Mouse (Mus musculus): ENCODE measurements at regions not wholly inside any gene's neighbourhood (a gene's known extent, or its start where the extent isn't known, plus 50 kb on each side); places are given as distances from the start of the nearest gene placed in this dataset.

DNA sequence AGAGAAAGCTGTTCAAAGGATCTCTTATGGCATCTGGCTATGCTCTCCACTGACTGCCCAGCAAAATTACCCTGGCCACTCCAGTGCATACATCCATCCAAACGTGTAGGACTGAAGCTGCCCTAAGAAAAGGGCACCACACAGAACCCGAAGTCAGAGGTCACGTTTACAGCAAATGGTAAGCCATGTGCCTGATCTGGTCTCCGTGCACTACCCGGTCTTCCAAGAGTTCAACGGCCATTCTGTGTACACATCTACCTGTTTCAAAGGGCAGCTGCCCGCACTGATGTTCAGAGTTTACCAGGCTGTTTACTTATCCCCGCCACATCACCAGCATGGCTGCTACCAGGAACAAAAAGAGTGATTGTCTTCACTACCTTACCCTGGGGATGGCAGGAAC lies 84.4 kb upstream of the Alk start:
- Histone ChIP-seq H3ac (ENCODE audit: control insufficient read depth, insufficient read length, low read depth) (no peak overlapping the region), H3K36me3 (ENCODE audit: control insufficient read depth, insufficient read depth) (no peaks in the 10 kb centered on the region), H3K79me2 (ENCODE audit: control insufficient read depth, insufficient read depth) (no peaks in the 10 kb centered on the region), H3K27me3 (ENCODE audit: control insufficient read depth, insufficient read depth, insufficient read length) (peaks cover 16% of the 10 kb centered on the region), H3K79me3 (ENCODE audit: low read depth) (no peaks in the 10 kb centered on the region), H3K4me3 (ENCODE audit: insufficient read depth, poor library complexity, severe bottlenecking) (no peak overlapping the region)
- TF ChIP-seq CTCF (IDR thresholded peaks at IDR 0.05; ENCODE audit: control insufficient read depth, insufficient read depth, insufficient read length), result no peak
- TF ChIP-seq MYOD1 (IDR thresholded peaks at IDR 0.05; ENCODE audit: control insufficient read depth, insufficient read length, low read depth), result no peak
- no peak for TF ChIP-seq FOSL1 (IDR thresholded peaks at IDR 0.05; ENCODE audit: insufficient read depth, low read length, poor library complexity, severe bottlenecking)
- TF ChIP-seq MAX (IDR thresholded peaks at IDR 0.05), result no peak
- no peak for TF ChIP-seq USF1 (IDR thresholded peaks at IDR 0.05; ENCODE audit: low read depth)
- TF ChIP-seq CEBPB (IDR thresholded peaks at IDR 0.05; ENCODE audit: low read depth), result no peak
- no peak for TF ChIP-seq MYOG (IDR thresholded peaks at IDR 0.05; ENCODE audit: control insufficient read depth, extremely low read depth, insufficient read length)

DNA sequence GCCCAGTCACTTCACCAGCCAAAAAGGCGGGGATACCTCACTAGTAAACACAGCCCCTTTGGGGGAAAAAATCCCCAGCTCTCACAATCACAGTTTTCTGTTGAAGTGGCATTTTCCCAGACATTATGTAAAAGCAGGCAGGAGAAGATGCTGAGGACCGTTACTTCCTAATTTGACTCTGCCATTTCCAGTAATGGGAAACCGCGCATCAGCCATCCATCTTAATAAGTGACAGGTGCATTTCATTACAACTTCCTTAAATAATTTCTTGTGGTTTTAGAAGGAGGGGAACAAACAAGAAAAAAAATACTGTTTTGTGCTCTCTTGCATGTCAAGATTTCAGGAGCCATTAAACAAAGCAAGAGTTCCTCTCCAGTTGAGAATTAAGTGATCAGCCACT lies 70.2 kb upstream of the Alk start:
- H3K36me3 ChIP-seq (ENCODE audit: control insufficient read depth, insufficient read depth), result no peaks in the 10 kb centered on the region
- no peak overlapping the region for H3K4me3 ChIP-seq (ENCODE audit: insufficient read depth, poor library complexity, severe bottlenecking)
- H3K27me3 ChIP-seq (ENCODE audit: control insufficient read depth, insufficient read depth, insufficient read length), result no peaks in the 10 kb centered on the region
- TF ChIP-seq MAX (IDR thresholded peaks at IDR 0.05) (no peak), FOSL1 (IDR thresholded peaks at IDR 0.05; ENCODE audit: insufficient read depth, low read length, poor library complexity, severe bottlenecking) (no peak), MYOD1 (IDR thresholded peaks at IDR 0.05; ENCODE audit: control insufficient read depth, insufficient read length, low read depth) (no peak), USF1 (IDR thresholded peaks at IDR 0.05; ENCODE audit: low read depth) (no peak)
- H3K79me2 ChIP-seq (ENCODE audit: control insufficient read depth, insufficient read depth), result no peaks in the 10 kb centered on the region
- H3K79me3 ChIP-seq (ENCODE audit: low read depth), result no peaks in the 10 kb centered on the region
- no peak overlapping the region for H3ac ChIP-seq (ENCODE audit: control insufficient read depth, insufficient read length, low read depth)

DNA sequence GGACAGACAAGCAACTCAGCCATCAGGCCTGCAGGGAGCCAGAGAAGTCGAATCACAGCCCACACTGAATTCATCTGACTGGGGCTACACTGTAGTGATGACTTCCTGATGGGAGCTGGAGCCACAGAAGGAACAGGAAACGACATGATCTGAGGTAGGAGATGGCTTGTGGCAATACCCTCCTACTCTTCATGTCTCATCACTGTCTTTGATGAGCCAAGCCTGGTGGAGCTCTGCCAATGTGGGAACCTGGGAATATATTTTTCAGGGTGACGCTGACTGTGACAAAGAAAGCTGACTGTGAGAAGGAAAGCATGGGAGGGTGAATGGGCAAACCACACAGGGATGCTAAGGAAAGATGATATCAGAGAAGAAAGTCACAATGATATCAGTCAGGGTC lies 67.6 kb upstream of the Alk start:
- TF ChIP-seq USF1 (IDR thresholded peaks at IDR 0.05; ENCODE audit: low read depth) (no peak), CEBPB (IDR thresholded peaks at IDR 0.05; ENCODE audit: low read depth) (no peak), CTCF (IDR thresholded peaks at IDR 0.05; ENCODE audit: control insufficient read depth, insufficient read depth, insufficient read length) (no peak), MYOD1 (IDR thresholded peaks at IDR 0.05; ENCODE audit: control insufficient read depth, insufficient read length, low read depth) (no peak), MAX (IDR thresholded peaks at IDR 0.05) (no peak), FOSL1 (IDR thresholded peaks at IDR 0.05; ENCODE audit: insufficient read depth, low read length, poor library complexity, severe bottlenecking) (no peak), MYOG (IDR thresholded peaks at IDR 0.05; ENCODE audit: control insufficient read depth, extremely low read depth, insufficient read length) (no peak)
- no peaks in the 10 kb centered on the region for H3K27me3 ChIP-seq (ENCODE audit: control insufficient read depth, insufficient read depth, insufficient read length)
- H3ac ChIP-seq (ENCODE audit: control insufficient read depth, insufficient read length, low read depth), result no peak overlapping the region
- no peaks in the 10 kb centered on the region for H3K79me3 ChIP-seq (ENCODE audit: low read depth)
- H3K36me3 ChIP-seq (ENCODE audit: control insufficient read depth, insufficient read depth), result no peaks in the 10 kb centered on the region
- H3K4me3 ChIP-seq (ENCODE audit: insufficient read depth, poor library complexity, severe bottlenecking), result no peak overlapping the region
- H3K79me2 ChIP-seq (ENCODE audit: control insufficient read depth, insufficient read depth), result no peaks in the 10 kb centered on the region

DNA sequence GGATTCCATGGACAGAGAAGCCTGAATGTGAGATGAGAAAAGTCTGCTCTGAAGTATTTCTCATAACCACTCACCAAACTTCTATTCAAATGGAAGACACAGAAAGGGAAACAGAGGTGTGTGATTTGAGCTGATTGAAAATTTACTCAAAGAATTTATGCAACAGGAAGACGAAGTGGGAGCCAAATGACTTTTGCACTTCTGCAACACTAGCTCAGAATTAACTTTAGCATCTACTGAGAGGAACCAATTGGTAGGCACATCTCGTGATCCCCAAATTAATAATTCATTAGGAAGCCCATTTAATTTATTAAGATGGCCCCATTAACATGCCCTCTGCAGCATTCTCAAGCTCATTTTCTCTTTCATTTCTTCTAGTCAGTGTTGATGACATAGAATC lies 62.5 kb upstream of the Alk start:
- Histone ChIP-seq H3K79me3 (ENCODE audit: low read depth) (no peaks in the 10 kb centered on the region), H3K79me2 (ENCODE audit: control insufficient read depth, insufficient read depth) (no peaks in the 10 kb centered on the region), H3K4me3 (ENCODE audit: insufficient read depth, poor library complexity, severe bottlenecking) (no peak overlapping the region), H3ac (ENCODE audit: control insufficient read depth, insufficient read length, low read depth) (no peak overlapping the region), H3K36me3 (ENCODE audit: control insufficient read depth, insufficient read depth) (no peaks in the 10 kb centered on the region), H3K27me3 (ENCODE audit: control insufficient read depth, insufficient read depth, insufficient read length) (no peaks in the 10 kb centered on the region)
- TF ChIP-seq FOSL1 (IDR thresholded peaks at IDR 0.05; ENCODE audit: insufficient read depth, low read length, poor library complexity, severe bottlenecking) (no peak), CEBPB (IDR thresholded peaks at IDR 0.05; ENCODE audit: low read depth) (no peak), MYOG (IDR thresholded peaks at IDR 0.05; ENCODE audit: control insufficient read depth, extremely low read depth, insufficient read length) (no peak), CTCF (IDR thresholded peaks at IDR 0.05; ENCODE audit: control insufficient read depth, insufficient read depth, insufficient read length) (no peak), MYOD1 (IDR thresholded peaks at IDR 0.05; ENCODE audit: control insufficient read depth, insufficient read length, low read depth) (no peak), MAX (IDR thresholded peaks at IDR 0.05) (no peak), USF1 (IDR thresholded peaks at IDR 0.05; ENCODE audit: low read depth) (no peak)

DNA sequence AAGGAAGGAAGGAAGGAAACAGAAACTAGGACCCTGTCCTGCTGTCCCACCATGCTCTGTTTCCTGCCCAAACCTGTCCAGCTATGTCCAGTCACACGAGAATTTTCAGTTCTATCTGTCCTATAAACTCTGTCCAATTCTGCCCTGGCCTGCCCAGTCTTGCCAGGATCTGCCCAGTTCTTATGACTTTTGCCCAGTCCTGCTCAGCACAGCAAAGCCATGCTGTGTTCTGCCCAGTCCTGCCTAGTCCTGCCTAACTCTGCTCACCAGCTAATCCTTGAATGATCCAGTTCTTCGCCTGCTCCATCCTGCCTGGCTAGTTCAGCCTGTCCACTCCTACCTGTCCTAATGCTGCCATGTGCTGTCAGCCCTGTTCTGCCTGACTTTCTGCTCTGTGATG lies 57.3 kb upstream of the Alk start:
- Histone ChIP-seq H3K79me3 (ENCODE audit: low read depth) (no peaks in the 10 kb centered on the region), H3K27me3 (ENCODE audit: control insufficient read depth, insufficient read depth, insufficient read length) (no peaks in the 10 kb centered on the region), H3K4me3 (ENCODE audit: insufficient read depth, poor library complexity, severe bottlenecking) (no peak overlapping the region), H3K36me3 (ENCODE audit: control insufficient read depth, insufficient read depth) (no peaks in the 10 kb centered on the region), H3ac (ENCODE audit: control insufficient read depth, insufficient read length, low read depth) (no peak overlapping the region), H3K79me2 (ENCODE audit: control insufficient read depth, insufficient read depth) (no peaks in the 10 kb centered on the region)
- TF ChIP-seq MAX (IDR thresholded peaks at IDR 0.05) (no peak), MYOD1 (IDR thresholded peaks at IDR 0.05; ENCODE audit: control insufficient read depth, insufficient read length, low read depth) (no peak), MYOG (IDR thresholded peaks at IDR 0.05; ENCODE audit: control insufficient read depth, extremely low read depth, insufficient read length) (no peak), FOSL1 (IDR thresholded peaks at IDR 0.05; ENCODE audit: insufficient read depth, low read length, poor library complexity, severe bottlenecking) (no peak), CTCF (IDR thresholded peaks at IDR 0.05; ENCODE audit: control insufficient read depth, insufficient read depth, insufficient read length) (no peak), USF1 (IDR thresholded peaks at IDR 0.05; ENCODE audit: low read depth) (no peak)

DNA sequence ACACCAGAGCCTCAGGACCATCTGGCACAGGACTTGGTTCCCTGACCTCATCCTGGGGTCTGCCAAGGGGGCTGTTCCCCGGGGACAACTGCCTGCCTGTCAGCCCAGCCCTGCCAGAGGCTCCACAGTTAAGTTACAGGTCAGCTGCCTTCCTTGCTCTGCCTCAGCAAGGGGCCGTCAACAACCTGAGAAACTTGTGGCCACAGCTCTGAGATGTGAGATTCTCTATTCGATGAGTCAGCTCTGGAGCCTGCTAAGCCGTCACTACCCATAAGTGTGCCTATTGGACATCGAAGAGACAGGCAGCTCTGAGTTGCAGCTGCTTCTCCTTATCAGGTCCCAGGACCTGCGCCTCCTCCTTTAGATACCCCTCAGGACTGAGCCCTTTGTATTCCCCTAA lies 54.3 kb upstream of the Alk start:
- Histone ChIP-seq H3K36me3 (ENCODE audit: control insufficient read depth, insufficient read depth) (no peaks in the 10 kb centered on the region), H3K4me3 (ENCODE audit: insufficient read depth, poor library complexity, severe bottlenecking) (no peak overlapping the region), H3K79me2 (ENCODE audit: control insufficient read depth, insufficient read depth) (no peaks in the 10 kb centered on the region), H3K79me3 (ENCODE audit: low read depth) (no peaks in the 10 kb centered on the region), H3ac (ENCODE audit: control insufficient read depth, insufficient read length, low read depth) (no peak overlapping the region), H3K27me3 (ENCODE audit: control insufficient read depth, insufficient read depth, insufficient read length) (no peaks in the 10 kb centered on the region)
- TF ChIP-seq CEBPB (IDR thresholded peaks at IDR 0.05; ENCODE audit: low read depth) (no peak), USF1 (IDR thresholded peaks at IDR 0.05; ENCODE audit: low read depth) (no peak), FOSL1 (IDR thresholded peaks at IDR 0.05; ENCODE audit: insufficient read depth, low read length, poor library complexity, severe bottlenecking) (no peak)

All from C2C12 (cell line).